Mouse (Mus musculus) monocyte, adult 2 months (primary cell): ENCODE measurements around the gene Rptor.
"Not testable (repeated sequence)": the region's sequence is repeated elsewhere in the genome, so short reads cannot be mapped to it uniquely, and the experiment has no call there.

Source experiments
- DNase-seq, 2 experiments: peaks; one replicate each; pipeline ENCODE4 v3.0.0; 2022; ENCODE audit warnings: low spot score in 2 of 2, low read depth in 1 of 2

Gene Rptor

GRCm38 (mm10) chr11:119644612-119645379, 42.1 kb downstream of the Rptor start:
- DNase-seq, result no peak

GRCm38 (mm10) chr11:119650456-119650855, 47.8 kb downstream of the Rptor start:
- no peak for DNase-seq

GRCm38 (mm10) chr11:119653336-119653735, 50.6 kb downstream of the Rptor start:
- no peak for DNase-seq

- no peak for DNase-seq
Observed at GRCm38 (mm10) chr11:119657534-119657933, 54.8 kb downstream of the Rptor start.

GRCm38 (mm10) chr11:119659296-119659695, 56.6 kb downstream of the Rptor start:
- DNase-seq, result no peak

- not testable (repeated sequence) for DNase-seq
Observed at GRCm38 (mm10) chr11:119661479-119661878, 58.8 kb downstream of the Rptor start.

- DNase-seq, result no peak
Observed at GRCm38 (mm10) chr11:119663876-119664275, 61.2 kb downstream of the Rptor start.

- DNase-seq, result no peak
Observed at GRCm38 (mm10) chr11:119664678-119665307, 62.1 kb downstream of the Rptor start.

- no peak for DNase-seq
Observed at GRCm38 (mm10) chr11:119665308-119665702, 62.6 kb downstream of the Rptor start.

GRCm38 (mm10) chr11:119666567-119667108, 63.9 kb downstream of the Rptor start:
- no peak for DNase-seq

GRCm38 (mm10) chr11:119670690-119671666, 68.3 kb downstream of the Rptor start:
- DNase-seq, result peak; percentile 12 to 14

GRCm38 (mm10) chr11:119672041-119672440, 69.3 kb downstream of the Rptor start:
- no peak for DNase-seq

GRCm38 (mm10) chr11:119672775-119673174, 70.1 kb downstream of the Rptor start:
- DNase-seq, result no peak

GRCm38 (mm10) chr11:119674835-119675234, 72.1 kb downstream of the Rptor start:
- no peak for DNase-seq

GRCm38 (mm10) chr11:119675546-119675945, 72.8 kb downstream of the Rptor start:
- no peak for DNase-seq

- DNase-seq, result peak; percentile 19 to 26
Observed at GRCm38 (mm10) chr11:119676751-119677411, 74.2 kb downstream of the Rptor start.

- no peak for DNase-seq
Observed at GRCm38 (mm10) chr11:119678427-119678826, 75.7 kb downstream of the Rptor start.

GRCm38 (mm10) chr11:119680735-119681134, 78.0 kb downstream of the Rptor start:
- DNase-seq, result no peak

GRCm38 (mm10) chr11:119682285-119682684, 79.6 kb downstream of the Rptor start:
- no peak for DNase-seq

GRCm38 (mm10) chr11:119683796-119684195, 81.1 kb downstream of the Rptor start:
- DNase-seq, result no peak

- DNase-seq, result no peak
Observed at GRCm38 (mm10) chr11:119685477-119685876, 82.8 kb downstream of the Rptor start.
